Mouse (Mus musculus) thymus, postnatal 4 days (tissue): ENCODE measurements around the gene Mylk2.

ENCODE experiments used
- DNase-seq: peaks from one replicate; pipeline ENCODE4 v3.0.0; 2021

Gene Mylk2

DNA sequence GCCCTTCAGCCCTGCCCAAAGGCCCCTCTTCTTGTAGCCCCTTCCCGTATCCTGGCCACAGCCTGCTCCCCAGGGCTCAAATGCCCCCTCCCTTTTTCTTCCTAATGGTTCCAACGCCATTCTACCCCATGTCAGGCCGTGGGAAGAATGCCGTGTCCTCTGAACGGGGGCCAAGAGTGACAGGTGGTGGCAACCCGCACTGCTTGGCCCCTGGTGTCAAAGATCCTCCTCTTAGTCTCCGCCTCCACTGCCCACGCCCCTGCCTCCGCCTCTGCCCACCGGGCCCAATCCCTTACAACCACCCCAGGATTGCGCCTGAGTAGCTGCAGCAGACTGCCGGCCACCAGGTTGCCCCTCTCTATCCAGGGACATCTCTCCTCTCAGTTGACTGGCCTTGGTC lies at the start of gene Mylk2:
TSS of gene Mylk2 (plus strand) at position 322 of the 400 bp plus-strand sequence.
- DNase-seq, result no peak

DNA sequence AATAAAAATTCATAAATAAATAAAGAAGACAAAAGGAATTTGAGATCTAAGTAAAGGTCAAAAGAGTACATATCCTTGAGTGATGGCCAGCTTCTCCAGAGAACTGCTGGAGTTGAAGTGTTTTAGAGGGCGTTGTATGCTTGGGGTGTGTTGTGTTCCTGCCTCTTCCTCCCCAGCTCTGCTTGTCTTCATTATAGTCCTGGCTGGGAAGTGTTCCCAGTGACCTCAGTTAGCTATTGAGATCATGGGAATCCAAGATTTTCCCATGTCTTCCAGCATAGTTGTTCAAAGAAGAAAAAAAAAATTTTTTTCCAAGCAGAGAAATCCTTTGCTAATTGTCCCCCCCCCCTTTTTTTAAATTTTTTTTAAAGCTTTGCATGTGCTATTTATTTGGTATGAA lies 49.3 kb upstream of the Mylk2 start:
- no peak for DNase-seq

DNA sequence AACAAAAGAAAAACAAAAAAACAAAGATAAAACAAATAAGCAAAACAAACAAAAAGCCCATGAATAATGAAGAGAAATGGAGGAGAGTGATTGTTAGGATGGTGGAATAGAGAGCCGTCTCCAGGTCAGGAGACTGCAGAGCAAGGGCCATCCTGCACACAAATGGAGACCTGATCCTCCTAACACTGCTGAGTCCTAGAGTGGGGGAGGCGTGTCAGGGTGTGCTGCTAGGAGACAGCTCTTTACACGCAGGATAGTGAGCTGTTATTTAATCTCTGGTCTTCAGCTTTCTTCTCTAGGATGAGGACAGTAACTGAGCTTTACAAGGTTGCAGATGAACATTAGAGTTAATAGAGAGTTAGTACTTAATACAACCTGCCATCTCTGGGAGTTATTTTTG lies 48.5 kb upstream of the Mylk2 start:
- DNase-seq, result no peak

DNA sequence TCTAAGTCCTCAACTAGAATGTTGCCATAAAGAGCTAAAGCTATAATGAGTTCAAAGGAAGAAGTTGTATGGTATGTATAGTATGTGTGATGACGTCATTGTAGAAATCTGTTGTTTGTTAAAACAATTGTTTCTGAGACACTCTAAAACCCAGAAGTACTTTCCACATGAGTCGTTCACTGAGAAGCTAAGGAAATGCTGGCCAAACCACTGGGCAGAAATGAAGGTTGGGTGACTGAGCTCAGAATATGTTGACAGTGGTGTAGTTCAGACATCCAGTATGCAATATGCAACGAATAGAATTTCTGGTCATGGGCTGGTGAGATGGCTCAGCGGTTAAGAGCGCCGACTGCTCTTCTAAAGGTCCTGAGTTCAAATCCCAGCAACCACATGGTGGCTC lies 47.8 kb upstream of the Mylk2 start:
- DNase-seq, result no peak

DNA sequence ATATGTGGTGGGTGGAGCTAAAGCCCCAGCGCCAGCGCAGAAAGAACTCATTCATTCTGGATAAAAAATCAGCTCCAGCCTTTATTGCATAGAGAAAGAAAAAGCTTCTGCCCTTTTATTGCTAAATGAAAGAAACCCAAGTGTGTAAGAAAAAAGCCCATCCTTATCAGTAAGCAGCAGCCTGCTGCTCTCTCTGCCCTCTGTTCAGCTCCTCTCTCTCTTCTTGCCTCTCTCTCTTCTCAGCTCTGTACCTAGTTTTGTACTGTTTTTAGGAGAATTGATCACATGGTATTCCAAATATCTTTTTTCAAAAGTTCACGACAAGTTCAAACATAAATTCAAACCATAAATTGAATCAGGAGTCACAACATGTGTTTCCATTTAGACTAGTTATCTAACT lies 32.9 kb upstream of the Mylk2 start:
- no peak for DNase-seq

DNA sequence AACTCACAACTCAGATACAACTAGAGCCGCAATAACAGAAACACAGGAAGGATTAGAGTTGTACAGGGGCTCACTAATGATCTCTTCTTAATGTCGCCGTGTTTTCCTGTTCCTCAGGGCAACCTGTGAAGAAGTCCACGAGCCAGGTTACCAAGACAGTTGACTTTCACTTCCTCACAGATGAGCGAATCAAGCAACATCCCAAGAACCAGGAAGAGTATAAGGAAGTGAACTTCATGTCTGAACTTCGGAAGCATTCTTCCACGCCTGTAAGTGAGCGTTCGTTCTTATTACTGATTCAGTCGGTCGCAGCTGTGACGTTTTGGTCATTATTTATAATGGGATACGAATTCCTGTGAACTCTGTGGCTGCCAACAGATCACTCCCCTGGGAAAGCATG lies 30.3 kb upstream of the Mylk2 start:
- no peak for DNase-seq

DNA sequence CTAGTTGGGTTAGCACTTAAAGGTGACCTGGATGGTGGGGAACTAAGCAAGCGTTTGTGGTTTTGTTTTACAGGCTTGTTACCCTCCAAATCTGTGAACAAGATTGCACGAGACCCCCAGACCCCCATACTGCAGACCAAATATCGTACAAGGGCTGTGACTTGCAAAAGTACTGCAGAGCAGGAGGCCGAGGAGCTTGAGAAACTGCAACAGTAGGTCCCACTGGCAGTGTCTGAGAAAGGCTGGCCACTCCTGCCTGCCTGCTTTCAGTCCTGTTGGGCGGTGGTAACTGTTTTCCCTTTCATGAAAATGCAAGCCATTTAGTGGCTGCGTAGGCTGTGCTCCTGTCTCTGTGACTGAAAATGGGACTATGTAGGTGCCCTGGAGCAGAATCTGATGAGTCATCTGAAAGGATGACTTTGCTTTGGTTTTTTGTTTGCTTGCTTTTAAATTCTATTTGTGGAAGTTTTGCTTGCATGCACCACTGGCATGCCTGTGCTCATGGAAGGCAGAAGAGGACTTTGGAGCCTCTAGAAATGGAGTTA lies 27.0 kb upstream of the Mylk2 start:
- no peak for DNase-seq

DNA sequence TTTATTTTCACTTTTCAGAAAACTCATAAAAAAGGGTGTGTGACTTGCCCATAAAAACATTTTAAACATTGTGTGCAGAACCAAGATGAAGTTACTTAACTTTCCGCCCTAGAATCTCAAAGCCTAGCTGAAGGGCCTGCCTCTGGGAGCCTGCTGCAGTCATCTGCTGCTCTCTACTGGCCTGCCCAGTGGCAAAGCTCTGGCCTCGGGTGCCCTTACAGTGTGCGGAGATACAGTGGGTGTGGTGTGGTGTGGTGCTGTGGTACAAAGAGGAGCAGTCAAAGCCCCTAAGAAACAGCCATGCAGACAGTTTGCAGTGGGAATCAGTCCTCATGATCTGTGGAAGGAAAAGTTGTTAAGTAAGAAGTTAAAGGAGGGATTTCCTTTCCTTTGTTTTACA lies 23.9 kb upstream of the Mylk2 start:
- no peak for DNase-seq

DNA sequence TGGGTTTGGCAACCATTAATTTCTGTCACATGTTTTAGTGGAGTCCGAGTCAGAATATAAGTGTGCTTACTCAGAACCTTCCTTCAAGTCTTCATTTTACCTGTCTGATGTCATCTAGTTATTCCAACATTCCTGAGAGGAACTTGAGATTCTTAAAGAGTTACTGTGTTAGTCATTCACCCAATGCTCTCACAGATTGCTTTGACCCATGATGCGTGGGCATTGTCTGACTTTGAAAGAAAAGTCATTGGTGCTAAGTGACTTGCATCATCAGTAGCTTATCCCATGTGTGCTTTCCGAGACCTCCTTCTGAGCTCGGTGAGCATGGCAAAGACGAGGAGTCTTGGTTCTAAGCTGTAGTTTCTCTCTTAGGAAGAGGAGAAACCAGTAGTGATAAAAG lies 22.4 kb upstream of the Mylk2 start:
- DNase-seq, result no peak

DNA sequence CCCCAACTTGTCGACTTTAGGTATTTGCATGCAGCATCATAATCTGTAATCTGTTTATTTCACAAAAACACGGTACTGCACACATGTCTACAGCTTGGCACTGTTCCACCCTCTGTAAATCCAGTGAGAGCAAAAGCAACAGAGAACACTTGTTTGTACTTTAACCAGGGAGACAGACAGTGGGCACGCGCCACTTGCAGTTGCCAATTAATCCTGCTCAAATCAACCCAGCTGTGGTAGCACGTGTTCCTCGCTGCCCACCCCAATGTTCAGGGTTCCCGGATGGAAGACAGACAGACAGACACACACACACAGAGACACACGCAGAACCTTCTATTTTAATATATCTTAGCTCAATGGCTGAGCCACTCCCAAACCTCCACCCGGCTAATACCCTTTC lies 15.3 kb upstream of the Mylk2 start:
- DNase-seq, result no peak

DNA sequence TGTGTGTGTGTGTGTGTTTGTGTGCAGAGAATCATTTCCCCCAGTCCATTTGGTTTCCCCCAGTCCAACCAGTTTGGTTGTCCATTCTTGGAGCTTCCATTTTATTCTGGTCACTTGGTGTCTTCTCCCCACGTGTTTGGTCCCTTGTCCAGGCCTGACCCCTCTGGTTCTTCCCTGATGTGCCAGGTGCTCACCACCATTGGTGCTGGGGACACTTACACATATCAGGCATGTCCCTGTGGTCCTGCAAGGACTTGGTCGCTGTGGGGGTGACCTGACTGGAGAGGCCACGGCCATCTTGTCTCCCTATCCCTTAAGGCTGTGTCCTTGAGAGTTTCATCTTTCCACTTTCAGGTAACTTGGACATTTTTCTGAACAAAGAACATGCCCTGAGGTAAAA lies 14.2 kb upstream of the Mylk2 start:
- DNase-seq, result no peak

DNA sequence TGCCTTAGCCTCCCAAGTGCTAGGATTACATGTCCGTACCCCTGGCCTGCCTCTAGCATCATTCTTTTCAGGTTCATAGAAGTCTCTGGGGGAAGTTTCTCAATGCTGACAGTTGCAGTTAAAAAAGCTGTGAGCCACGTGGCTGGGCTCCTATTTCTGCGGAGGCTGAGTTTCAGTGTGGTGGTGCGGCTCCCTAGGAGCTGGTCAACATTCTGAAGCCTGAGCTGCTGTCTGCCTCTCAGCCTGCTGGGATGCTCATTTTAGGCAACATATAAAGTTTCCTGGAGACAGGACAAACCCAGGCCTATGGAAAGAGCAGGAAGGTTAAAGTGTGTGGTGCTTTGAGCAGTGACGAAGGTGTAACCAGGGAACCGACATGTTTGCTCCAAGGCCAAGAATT lies 12.1 kb upstream of the Mylk2 start:
- DNase-seq, result no peak

DNA sequence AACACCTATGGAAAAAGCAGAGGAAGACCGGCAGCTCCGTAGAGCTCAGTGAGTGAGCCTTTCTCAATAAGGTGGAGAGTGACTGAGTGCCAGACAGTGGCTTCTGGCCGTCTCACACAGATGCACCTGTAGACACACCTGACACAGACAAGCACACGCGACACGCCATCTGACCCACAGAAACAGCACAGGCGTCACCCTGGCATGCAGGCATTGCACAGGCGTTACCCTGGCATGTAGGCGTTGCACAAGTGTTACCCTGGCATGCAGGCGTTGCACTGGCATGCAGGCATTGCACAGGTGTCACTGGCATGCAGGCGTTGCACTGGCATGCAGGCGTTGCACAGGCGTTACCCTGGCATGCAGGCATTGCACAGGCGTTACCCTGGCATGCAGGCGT lies 9.9 kb upstream of the Mylk2 start:
- DNase-seq, result no peak

DNA sequence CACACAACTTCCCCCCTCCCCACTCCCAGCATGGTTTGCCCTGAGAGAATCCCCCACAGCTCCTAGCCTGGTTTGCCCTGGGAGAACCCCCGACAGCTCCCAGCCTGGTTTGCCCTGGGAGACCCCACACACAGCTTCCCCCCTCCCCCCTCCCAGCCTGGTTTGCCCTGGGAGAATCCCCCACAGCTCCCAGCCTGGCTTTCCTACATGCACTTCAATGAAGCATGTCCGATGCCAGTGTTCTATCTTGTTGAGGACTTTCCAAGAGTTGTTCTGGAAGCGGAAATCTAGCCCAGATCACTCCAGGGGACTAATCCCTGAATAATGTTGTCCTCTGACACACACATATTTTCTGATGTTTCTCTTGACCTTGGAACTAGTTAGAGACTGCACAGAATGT lies 8.5 kb upstream of the Mylk2 start:
- DNase-seq, result no peak

DNA sequence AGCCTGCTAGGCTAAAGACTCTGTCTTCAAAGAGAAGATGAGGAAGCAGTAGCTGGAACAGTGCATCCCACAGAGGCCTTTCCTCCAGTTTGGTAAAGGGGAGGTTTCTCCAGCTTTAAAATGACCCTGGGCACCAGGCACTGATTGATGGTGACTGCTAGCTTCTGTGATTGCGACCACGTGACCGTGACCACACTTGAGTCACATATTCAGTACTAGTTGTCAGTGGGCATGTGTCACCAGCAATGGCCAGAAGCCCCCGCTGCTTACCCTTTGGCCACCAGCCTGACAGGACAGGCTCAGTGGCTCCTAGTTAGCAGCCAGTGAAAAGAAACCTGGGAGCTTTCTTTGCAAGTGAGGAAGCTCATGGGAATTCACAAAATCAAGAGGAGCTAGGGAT lies 7.6 kb upstream of the Mylk2 start:
- DNase-seq, result no peak

DNA sequence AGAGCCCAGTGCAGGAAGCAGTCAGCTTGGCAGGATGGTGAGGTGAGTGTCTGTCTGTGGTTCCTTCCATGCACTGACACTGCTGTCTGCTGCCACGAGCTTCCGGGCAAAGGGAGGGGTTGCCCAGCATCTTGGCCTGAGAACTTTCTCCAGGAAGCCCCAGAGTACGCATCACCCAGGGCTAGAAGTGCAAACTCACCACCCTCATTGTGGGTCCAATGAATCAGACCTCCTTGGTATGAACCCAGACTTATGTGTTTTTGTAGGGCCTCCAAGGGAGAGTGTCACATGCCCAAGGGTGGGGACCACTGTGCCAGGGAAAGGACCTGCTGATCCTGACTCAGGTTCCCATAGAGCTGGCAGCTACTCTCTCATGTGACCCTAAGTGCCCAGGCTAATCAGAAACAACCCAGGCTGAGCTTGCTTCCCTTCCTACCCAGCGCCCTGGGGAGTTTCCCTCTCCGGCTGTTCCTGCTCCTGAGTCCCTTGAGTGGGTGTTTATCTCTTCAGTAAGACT lies 7.0 kb upstream of the Mylk2 start:
- DNase-seq, result no peak

DNA sequence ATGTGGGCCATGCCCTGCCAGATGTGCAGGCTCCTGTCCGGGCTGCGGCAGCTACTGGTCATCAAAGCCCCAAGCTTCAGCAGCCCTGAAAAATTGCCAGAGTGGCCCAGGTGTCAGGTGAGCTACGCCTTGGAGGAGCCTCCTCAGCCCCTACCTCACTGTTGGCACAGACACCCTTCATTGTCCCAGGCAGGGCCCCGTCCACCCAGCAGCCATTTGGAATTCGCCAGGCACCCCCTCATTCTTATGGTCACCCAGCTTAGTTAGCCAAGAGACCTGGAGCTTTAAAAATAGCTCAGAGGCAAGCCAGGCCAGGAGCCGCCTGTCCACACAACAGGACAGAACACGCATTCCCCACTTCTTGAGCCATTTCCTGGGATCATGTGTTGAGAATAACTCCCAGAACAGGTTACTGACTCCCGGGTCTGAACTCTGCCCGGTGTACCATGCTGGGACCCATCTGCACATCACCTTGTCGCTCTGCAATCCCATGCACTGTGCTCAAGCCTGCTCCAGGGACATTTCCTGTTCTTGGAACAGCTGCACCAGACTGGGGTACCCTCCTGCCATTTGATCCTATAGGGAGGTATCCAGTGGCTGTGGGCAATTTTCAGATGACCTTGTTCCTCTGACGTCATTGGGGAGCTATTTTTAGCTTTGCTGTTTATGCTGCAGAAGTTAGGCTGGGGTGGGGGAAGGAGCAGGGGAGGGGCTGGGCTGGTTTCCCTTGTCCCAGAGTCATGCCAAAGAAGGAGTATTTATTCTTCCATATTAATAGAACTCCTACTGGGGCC lies 5.9 kb upstream of the Mylk2 start:
- DNase-seq, result no peak

DNA sequence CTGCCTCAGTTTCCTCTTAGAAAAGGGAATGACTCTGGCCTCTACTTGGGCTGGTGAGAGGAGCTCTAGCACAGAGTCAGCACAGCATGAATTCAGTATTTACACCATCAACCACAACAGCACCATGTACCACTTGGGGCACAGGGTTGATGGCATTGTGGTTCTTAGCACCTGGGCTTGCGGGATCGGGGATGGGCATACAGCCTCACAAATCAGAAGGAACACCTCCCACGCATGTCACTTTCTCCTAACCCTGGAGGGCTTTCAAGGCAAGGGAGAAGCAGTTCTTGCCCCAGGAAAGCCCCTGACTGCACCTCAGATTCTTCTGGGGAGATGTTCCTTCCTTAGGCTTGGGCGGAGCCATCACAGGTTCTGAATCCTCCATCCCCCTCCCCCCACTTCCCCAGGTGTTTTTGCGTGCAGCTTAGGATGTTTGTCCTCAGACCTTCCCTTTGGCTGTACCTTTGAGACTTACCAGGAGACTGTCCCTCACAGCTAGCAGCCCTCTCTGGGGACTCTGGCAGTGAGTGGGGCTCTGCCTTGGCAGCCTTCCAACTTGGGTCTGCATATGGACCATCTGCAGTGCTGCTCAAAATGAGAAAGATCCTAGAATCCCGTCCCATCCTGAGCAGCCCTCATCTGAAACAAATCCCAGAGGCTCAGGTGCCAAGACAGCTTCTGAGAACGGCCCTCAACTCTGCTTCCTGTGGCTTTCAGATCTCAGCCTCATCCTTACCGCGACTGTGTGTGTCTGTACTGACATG lies 4.7 kb upstream of the Mylk2 start:
- DNase-seq, result no peak

DNA sequence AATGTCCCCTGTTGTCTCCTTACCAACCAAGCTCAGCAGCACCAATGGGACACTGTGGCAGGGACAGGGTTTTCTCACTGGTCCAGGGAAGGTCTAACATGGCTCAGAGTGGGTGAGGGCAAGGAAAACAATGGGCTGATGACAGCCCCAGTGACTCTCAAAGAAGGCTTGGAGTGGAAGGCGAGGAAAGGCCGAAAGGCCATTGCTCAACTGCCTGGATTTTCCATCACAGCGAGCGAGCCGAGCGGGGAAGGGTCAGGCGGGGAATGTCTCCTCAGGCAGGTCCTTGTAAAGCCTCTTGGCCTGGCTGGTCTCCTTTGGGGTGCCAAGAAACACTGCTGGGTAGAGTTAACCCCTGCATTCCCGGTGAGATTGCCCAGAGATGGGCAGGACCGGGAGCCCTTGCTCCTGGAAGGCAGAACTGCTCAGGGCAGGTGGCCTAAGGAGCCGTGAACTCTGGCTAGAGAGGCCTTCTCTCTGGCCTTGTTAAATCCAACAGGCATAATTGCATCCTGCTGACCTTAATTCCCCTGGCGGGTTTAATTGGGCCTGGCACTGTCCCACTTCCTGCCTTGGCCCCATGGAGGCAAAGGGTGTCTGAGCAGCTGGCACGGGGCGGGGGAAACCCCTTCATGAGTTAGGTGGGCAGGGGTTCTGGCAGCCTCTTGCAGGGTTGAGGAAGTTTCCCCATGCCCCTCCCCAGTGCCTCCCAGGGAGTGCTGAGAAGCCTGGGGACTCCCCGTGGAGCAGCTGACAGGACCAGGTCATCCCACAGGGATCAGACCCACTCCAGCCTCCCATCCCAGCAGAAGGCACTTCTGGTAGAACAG lies 3.8 kb upstream of the Mylk2 start:
- DNase-seq, result peak; percentile 30

DNA sequence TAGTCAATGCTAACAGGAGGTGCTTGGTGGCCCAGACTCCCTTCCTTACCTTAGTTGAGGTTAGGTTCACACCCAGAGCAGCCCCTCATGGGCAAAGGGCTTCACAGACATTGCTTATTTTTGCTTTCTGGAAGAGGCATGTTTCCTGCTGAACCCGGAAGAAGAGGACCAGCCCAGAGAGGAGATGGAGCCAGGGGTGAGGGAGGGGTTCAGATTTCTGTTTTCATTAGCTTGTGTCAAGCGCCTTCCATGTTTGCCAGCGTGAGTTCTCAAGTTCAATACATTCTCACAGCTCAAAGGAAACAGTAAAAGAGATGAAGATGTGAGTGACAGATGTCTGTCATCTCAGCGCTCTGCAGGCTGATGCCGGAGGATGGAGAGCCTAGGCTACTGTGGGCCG lies 1.3 kb upstream of the Mylk2 start:
- DNase-seq, result no peak

DNA sequence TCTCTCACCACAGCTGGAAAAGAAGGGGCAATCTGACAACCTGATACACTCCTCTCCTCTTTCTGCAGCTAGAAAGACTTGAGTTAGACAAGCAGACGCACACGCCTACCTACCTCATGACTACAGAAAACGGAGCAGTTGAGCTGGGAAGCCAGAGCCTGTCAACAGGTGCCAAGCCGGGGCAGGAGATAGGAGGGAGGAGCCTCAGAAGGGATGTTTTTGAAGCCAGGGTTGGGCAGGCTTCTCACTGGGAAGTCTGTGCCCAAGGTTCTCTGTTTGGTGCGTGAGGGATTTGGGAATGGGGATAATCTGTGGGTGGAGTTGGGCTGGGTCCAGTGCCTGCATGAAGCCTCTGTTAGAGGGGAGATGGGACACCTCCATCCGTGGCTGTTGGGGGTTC lies 280 bp downstream of the Mylk2 start:
- no peak for DNase-seq

DNA sequence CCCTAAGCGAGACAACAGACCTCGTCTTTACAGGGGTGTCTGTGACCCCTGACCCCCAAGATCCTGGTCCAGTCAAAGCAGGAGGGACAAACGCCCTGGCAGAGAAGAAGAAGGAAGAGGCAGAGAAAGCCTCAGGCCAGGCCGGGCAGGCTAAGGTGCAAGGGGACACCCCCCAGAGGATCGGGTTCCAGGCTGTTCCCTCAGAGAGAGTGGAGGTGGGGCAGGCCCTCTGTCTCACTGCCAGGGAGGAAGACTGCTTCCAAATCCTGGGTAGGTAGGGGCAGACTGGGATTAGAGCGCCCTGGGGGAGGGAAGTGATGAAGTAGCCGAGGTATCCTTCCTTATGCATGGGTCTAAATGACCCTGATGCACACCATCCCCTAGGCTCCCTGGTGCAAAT lies 2.3 kb downstream of the Mylk2 start:
- DNase-seq, result no peak
